Mouse (Mus musculus) spleen, postnatal 36 days (tissue): ENCODE measurements around the gene Lama1.
"Not testable (repeated sequence)": the region's sequence is repeated elsewhere in the genome, so short reads cannot be mapped to it uniquely, and the experiment has no call there.

Source experiments
- DNase-seq, 2 experiments: peaks; one replicate each; pipeline ENCODE4 v3.0.0; 2022; ENCODE audit warnings: low spot score in 2 of 2, mixed read lengths in 1 of 2

Gene Lama1

DNA sequence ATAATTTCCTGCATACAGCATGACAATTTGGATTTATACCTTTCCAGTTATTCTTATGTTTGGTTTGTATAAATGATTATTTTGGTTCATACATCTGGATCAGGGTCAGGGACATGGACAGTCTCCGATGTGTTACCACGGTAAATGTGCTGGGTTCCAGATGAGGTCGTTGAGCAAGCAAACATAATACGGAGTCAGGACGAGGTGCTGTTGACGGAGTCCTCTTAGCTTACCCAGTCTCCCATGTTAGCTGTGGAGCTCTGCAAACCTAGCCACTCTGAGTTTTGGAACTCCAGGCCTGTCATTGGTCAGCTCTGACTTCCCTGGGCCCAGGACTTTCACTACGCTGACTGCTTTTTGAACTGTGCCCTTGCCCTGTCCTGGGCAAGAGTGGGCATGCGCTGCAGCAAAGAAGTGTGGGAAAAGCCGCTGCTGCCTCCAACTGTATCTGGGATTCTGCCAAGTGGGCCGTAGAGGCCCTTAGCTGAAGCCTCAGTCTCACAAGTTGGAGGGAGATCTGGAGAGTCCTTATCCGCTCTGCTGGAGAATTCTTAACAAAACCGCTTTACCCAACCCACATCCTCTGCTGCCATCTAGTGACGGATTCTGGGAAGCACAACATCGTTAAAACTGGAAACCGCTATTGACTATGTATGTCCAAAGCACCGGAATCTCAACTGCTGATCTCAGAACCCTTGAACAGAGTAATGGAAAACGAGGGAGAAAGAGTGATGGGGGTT, 140.5 kb downstream of the Lama1 start:
- no peak for DNase-seq

- no peak for DNase-seq
Measured at GRCm38 (mm10) chr17:67838948-67839347, 141.9 kb downstream of the Lama1 start.

GRCm38 (mm10) chr17:67841494-67841893, 144.4 kb downstream of the Lama1 start:
- DNase-seq, result not testable (repeated sequence)

DNA sequence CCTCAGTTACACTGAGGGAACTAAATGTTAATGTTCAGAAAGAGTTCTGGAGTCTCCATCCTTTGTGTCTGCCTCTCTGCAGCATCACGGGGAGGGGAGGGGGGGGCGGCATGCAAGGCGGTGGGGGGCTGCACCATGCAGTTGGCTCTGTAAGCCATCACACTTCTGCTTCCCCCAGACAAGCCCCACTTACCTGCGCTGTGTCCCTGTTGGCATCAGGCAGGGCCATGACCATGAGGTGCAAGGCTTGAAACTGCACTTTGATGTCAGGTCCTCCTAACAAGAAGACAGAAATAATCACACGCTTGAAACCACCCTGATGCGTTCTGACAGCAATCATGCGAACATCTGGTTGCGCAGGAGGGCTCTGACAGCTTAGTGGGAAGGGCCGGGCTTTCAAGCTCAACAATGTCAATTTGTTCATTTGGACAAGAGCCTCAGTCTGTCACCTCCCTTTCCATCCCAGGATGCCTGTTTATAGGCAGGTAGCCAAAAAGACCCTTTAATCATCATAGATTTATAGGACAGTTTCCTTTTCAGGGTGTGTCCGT, 164.1 kb downstream of the Lama1 start:
- no peak for DNase-seq

GRCm38 (mm10) chr17:67861744-67862535, 164.9 kb downstream of the Lama1 start:
- DNase-seq, result no peak

DNA sequence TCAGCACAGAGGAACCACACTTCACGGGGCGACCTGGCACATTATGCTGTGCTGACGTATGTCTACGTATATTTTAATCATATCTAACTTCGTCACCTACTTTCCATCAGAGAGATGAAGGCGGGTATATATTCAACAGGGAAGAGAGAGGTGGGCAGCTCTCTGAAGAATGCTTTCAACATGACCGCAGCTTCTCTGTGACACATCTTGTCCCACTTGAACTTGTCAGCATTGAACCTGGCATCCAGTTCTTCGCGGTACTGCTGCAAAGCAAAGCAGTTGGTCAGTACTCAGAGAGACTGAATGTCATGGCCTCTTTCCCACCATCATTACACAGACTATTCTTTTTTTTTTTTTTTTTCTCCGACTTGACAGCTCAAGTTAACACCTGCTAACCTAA, 167.3 kb downstream of the Lama1 start:
- DNase-seq, result no peak

- DNase-seq, result no peak
Measured at GRCm38 (mm10) chr17:67864912-67865311, 167.9 kb downstream of the Lama1 start.

DNA sequence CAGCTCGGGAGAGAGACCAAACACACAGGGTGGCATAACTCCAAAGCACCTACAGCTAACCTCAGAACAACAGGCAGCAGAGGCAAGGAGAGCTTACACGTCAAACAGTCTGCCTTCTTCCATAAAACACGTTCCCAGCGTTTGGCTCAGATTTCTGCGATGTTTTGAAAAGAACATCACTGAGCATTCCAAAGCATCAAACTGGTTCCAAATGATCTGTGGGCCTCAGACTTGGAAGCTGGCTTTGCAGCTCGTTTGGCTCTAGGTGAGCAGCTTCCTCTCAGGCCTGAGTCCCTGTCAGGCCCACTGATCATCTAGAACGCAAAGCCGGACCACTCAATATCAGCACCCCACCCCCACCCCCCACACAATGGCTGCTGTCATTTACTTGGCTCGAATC, 169.0 kb downstream of the Lama1 start:
- DNase-seq, result no peak

DNA sequence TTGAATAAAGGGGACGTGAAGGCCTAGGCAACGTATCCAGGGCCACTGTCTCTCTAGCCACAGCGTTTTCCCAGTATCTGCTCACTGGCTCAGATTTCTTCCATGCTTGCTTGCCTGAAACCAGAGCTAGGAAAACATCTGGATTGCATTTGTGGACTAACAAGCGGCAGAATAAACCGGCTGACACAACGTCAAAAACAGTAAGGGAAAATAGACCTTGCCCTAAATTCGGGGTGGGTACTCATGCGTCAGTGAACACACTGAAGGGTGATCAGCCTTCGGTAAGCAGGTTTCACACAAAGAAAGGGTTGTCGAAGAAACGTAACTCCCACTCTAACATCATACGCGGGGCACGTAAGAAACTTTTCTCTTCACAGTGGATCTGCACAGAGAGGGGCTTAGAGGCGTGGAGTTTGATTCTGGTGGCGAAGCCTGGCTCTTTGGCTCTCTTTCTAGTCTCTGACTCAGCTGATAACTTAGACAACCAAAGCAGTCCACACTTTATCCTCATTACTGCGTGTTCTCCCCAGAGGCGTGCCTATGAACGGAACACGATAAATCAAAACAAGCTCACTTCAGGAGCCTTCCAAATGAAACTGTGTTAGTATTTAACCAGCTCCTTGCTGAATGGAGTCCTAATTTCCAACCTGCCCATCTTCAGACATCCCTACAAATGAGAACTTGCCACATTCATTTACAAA, 169.6 kb downstream of the Lama1 start:
- no peak for DNase-seq

DNA sequence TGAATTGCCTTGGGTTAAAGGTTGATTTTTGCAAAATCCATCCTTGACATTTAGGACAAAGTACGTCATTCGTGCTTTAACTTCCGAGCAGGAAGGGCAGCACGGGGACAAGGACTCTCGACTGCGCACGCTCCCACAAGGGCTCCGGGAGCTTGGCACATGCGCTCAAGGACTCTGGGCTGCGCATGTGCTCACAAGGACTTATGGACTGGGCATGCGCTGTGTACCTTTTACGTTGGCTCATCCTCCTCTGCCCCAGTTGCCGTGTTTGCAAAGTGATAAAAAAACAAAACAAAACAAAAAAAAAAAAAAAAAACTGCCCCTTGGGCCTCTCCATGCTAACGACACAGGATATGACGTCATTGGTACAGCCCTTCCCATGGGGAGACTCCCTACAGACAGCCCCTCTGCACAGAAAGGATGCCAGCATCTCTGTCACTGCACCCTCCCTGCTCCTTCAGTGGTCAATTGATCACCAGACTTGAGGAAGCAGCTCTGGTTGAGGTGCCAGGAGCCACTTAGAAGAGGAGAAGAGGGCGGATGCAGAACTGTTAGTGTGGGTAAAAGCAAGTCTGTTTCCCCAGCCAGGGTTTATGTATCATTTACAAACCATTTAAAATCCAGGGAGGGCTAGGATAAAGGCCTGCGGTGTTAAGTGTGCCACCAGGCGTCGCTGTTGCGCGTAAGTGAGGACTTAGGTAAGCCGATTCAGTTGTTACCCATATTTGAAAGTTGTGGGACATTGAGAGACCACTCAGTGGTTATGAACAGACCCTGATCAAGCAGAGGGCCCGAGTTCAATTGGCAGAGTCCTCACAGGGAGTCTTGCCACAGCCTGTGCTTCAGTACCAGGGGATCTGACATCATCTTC, 172.9 kb downstream of the Lama1 start:
- DNase-seq, result no peak
